Mouse (Mus musculus): Measurements from ENCODE around the gene Acbd5. TPM values are rescaled to one million over a fixed set of nuclear protein-coding genes. Genes with fewer than 3 reads are reported as not detected.

The Acbd5 gene
- total and polyA plus RNA-seq, 3 experiments = 6.3 to 6.5 TPM; not detected in 1

DNA sequence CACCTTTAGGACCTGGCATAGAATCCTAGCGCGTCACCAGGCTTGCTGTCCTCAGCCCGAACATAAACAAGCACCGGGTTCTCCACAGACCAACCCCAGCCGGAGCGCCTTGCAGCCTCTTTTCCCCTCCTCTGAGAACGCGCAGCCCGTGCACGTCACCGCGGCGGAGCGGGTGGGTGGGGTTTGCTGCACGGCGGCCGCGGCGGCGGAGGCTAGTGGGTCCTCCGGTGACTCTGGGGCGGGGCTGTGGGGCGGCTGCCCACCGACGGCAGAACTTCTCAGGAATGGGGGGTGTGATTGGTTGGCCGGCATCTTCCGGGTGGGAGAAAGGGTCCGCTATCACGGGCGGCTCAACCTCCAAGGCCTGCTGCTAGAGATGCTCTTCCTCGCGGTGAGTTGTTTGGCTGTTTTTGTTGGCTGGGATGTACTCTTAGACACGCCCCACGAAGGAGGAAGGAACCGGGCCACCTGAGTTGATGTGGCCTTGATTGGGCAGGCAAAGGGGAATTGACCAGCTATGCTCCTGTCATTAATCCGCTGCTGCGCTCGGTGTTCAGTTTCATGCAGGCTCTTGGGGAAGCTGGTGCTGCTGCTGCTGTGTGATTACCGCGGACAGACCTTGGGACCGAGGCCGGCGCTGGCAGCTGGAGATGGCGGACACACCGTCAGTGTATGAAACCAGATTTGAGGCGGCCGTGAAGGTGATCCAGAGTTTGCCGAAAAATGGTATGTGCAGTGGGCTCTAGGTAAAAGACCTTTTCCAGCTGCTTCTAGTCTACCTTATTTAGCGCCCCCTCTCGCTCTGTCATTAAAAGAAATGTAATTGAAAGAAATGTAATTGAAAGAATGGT lies 1.2 kb downstream of the Acbd5 start (continued):
- TF ChIP-seq MXI1 (IDR thresholded peaks at IDR 0.05; ENCODE audit: low read depth, low read length) (peak; percentile 47; the same call in 1 of the 2 replicates), POLR2AphosphoS2 (IDR thresholded peaks at IDR 0.05; ENCODE audit: low read length) (peak; percentile 56; the same call in 1 of the 2 replicates), POLR2A (IDR thresholded peaks at IDR 0.05; ENCODE audit: control insufficient read depth in 1 of 2, insufficient read depth in 1 of 2, low read depth in 1 of 2, low read length in 2 of 2, poor library complexity in 1 of 2) (peak; percentile 69 to 74; a peak in 2 of 4 replicates), MAX (IDR thresholded peaks at IDR 0.05; ENCODE audit: low read length) (no peak; the same call in 1 of the 2 replicates), ZKSCAN1 (IDR thresholded peaks at IDR 0.05; ENCODE audit: low read depth, low read length) (no peak)

DNA sequence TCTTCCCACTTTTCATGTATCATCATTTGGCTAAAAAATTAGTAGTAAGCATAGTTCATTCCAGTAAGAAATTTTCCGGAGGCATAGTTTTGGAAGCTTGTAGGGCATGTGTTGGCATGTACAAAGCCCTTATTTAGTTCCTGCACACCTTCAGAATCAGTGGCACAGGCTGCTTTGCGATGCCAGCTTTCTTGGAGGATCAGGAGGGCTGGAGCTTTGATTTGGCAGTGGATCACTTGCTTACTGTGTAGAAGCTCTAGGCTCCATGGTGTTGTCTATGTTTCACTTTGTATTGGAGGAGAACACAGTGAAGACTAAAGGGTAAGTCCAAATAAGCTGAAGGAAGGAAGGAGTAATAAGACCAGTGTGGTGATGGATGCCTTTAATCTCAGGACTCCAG lies 2.5 kb downstream of the Acbd5 start:
- DNase-seq (ENCODE audit: low read depth, low spot score) = no peak
- TF ChIP-seq ETS1 (IDR thresholded peaks at IDR 0.05; ENCODE audit: low read depth, low read length) (no peak), RCOR1 (IDR thresholded peaks at IDR 0.05; ENCODE audit: low read depth, low read length) (no peak), MAZ (IDR thresholded peaks at IDR 0.05; ENCODE audit: low read depth, low read length) (no peak), TAL1 (IDR thresholded peaks at IDR 0.05; ENCODE audit: low read length) (no peak), MYC (IDR thresholded peaks at IDR 0.05; ENCODE audit: low read depth, low read length) (no peak), KAT2A (conservative IDR thresholded peaks at IDR 0.05; ENCODE audit: low read depth, low read length) (no peak), JUND (IDR thresholded peaks at IDR 0.05; ENCODE audit: low read depth, low read length) (no peak), ELF1 (IDR thresholded peaks at IDR 0.05; ENCODE audit: low read depth, low read length) (no peak), EP300 (IDR thresholded peaks at IDR 0.05; ENCODE audit: low read depth in 1 of 2, low read length in 2 of 2) (no peak), UBTF (IDR thresholded peaks at IDR 0.05; ENCODE audit: borderline replicate concordance, insufficient read depth, low read depth, low read length) (no peak), USF1 (IDR thresholded peaks at IDR 0.05; ENCODE audit: low read depth, low read length) (no peak), TCF12 (IDR thresholded peaks at IDR 0.05; ENCODE audit: low read depth, low read length) (no peak)
- H3K27me3 ChIP-seq (ENCODE audit: control insufficient read depth in 1 of 2, insufficient read depth in 2 of 2, low read length in 2 of 2) = no peaks in the 10 kb centered on the region
- H3K36me3 ChIP-seq (ENCODE audit: control insufficient read depth in 1 of 2, insufficient read depth in 2 of 2, low read length in 2 of 2) = peaks cover 0 to 2% of the 10 kb centered on the region in 2 experiments; a peak in 2 of 4 replicates
- H3K9me3 ChIP-seq (replicated peaks; ENCODE audit: insufficient read depth, low read length) = no peaks in the 10 kb centered on the region
- no peak overlapping the region for H3K4me3 ChIP-seq (ENCODE audit: control insufficient read depth in 1 of 2, insufficient read depth in 1 of 2, low read depth in 2 of 2, low read length in 2 of 2)
- no peak overlapping the region for H3K27ac ChIP-seq (ENCODE audit: control insufficient read depth, low read depth, low read length)
- no peaks in the 10 kb centered on the region; the same call in none of the 2 replicates for H3K79me2 ChIP-seq (ENCODE audit: control insufficient read depth, insufficient read depth, low read length, poor library complexity)
- H3K4me1 ChIP-seq (ENCODE audit: control insufficient read depth in 1 of 2, insufficient read depth in 2 of 2, low read length in 2 of 2) = peaks cover 2 to 4% of the 10 kb centered on the region in 2 experiments; a peak in 1 of 4 replicates
- H3K9ac ChIP-seq (ENCODE audit: control insufficient read depth, low read depth, low read length, poor library complexity, severe bottlenecking) = no peak overlapping the region

DNA sequence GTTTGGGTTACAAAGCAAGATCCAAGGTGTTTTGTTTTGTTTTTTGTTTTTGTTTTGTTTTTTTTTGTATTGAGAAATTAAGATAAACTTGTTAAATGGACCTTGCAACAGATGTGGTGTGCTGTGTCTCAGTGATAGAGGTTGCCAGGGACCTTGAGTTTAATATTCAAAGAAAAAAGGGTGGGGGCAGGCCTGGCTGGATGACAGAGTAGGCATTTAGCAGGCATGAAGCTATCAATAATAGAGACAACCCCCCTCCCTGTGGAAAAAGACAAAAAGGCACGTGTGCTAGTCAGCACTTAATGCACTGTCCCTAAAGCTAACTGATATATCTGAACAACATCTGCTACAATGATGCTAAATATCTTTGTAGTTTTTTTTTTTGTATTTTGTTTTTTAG lies 3.4 kb downstream of the Acbd5 start:
- no peaks in the 10 kb centered on the region for H3K9me3 ChIP-seq (replicated peaks; ENCODE audit: insufficient read depth, low read length)
- H3K4me1 ChIP-seq (ENCODE audit: control insufficient read depth in 1 of 2, insufficient read depth in 2 of 2, low read length in 2 of 2) = peaks cover 2 to 4% of the 10 kb centered on the region in 2 experiments; a peak in 1 of 4 replicates
- no peak overlapping the region for H3K9ac ChIP-seq (ENCODE audit: control insufficient read depth, low read depth, low read length, poor library complexity, severe bottlenecking)
- H3K4me3 ChIP-seq (ENCODE audit: control insufficient read depth in 1 of 2, insufficient read depth in 1 of 2, low read depth in 2 of 2, low read length in 2 of 2) = no peak overlapping the region
- H3K27me3 ChIP-seq (ENCODE audit: control insufficient read depth in 1 of 2, insufficient read depth in 2 of 2, low read length in 2 of 2) = no peaks in the 10 kb centered on the region
- H3K36me3 ChIP-seq (ENCODE audit: control insufficient read depth in 1 of 2, insufficient read depth in 2 of 2, low read length in 2 of 2) = peaks cover 0 to 2% of the 10 kb centered on the region in 2 experiments
- TF ChIP-seq TAL1 (IDR thresholded peaks at IDR 0.05; ENCODE audit: low read length) = no peak
- no peak for TF ChIP-seq ZNF384 (IDR thresholded peaks at IDR 0.05; ENCODE audit: low read depth, low read length)
- no peak for TF ChIP-seq ZC3H11A (IDR thresholded peaks at IDR 0.05; ENCODE audit: low read depth, low read length)
- H3K27ac ChIP-seq (ENCODE audit: control insufficient read depth, low read depth, low read length) = no peak overlapping the region
- DNase-seq (ENCODE audit: low read depth, low spot score) = no peak
- H3K79me2 ChIP-seq (ENCODE audit: control insufficient read depth, insufficient read depth, low read length, poor library complexity) = no peaks in the 10 kb centered on the region; the same call in none of the 2 replicates

Data from MEL (cell line).